Mouse (Mus musculus): ENCODE measurements around the gene Gm17949.
A peak's percentile ranks its signal among the peaks of the same experiment; 100 is the strongest.

The Gm17949 gene

DNA sequence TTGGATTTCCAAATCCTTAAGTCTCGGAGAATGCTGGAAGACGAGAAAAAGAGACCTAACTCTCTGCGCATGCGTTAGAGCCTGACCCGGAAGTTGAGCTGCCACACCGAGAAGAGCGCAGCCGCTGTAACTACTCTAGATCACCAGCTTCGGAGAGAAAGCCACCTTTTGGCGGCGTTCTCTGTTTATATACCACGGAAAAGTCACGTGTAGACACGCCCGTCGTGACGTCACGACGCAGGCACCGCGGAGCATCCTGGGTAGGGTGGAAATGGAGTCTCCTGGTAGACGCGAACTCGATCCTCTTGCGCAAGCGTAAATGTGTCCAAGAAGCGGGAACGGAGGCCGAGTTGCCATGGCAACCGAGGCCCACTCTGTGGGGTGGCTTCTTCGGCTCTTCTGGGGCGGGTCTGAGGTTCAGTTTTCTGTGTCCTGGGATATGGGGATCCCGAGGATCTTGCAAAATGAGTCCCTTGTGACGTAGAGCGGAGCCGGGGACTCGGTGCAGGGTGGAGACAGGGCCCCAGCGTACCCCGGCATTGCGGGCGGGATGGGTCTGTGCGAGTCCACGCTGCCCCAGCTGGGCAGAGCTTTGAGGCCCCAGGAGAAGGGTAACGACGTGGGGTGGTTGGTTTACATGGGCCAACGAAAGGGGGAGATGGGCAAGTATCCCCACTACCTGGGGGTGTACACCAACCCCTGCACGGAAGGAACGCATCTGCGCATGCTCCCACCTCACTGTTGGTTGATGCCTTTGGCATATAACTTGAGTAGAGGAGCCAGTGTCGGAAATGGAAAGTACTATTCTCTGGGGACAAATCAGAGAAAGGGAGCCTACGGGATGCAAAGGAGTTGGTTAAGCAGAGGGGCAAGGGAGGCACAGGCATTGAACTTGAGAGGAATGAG lies at the start of gene Gm17949, which contains the start of gene Gtf2f1:
TSS of gene Gm17949 (plus strand) at position 234 of the 906 bp plus-strand sequence.
TSS of gene Gtf2f1 (minus strand) at position 53 of the 906 bp plus-strand sequence.
- DNase-seq (ENCODE audit: extremely low spot score, low spot score) = peak; percentile 99

DNA sequence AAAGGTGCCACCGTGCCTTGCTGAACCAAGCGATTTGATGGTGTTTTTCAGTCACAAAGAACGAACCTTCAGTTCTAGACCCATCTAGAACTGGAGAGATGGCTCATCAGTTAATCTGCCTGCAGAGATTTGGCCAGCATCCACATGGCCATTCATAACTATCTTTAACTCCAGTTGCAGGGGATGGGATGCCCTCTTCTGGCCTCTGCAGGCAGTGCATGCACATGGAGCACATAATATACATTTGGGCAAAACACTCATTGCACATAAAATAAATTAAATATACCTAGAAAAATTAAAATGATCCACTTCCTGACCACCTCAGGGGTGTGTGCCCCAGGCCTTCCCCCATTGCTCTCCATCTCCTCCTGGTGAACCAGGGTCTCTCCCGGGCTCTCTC lies 49.4 kb upstream of the Gm17949 start:
- DNase-seq (ENCODE audit: extremely low spot score, low spot score) = no peak

DNA sequence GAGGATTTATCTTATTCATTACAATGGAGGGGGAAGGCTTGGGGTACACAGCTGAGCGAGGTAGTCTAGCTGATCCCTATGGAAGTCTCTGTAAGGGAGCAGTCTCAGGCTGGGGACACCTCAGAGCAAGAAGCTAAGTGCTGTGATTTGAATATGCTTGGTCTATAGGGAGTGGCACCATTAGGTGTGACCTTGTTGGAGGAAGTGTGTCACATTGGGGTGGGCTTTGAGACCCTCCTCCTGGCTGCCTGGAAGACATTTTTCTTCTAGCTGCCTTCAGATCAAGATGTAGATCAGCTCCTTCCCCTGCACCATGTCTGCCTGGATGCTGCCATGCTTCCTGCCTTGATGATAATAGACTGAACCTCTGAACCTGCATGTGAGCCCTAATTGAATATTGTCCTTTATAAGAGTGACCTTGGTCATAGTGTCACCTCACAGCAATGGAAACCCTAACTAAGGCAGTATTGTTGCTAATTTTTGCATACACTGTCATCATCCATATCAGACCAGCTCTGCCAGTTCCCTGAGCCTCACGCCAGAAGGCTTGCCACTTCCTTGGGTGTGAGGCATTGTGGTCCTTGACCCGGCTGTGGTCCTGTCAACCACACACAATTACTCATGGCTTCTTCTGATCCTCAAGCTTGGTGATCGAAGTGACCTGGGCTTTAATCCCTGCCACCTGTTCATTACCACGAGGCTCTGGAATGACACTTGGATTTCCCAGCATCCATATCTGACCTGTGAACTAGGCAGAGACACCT lies 48.4 kb upstream of the Gm17949 start:
- DNase-seq (ENCODE audit: extremely low spot score, low spot score) = no peak

DNA sequence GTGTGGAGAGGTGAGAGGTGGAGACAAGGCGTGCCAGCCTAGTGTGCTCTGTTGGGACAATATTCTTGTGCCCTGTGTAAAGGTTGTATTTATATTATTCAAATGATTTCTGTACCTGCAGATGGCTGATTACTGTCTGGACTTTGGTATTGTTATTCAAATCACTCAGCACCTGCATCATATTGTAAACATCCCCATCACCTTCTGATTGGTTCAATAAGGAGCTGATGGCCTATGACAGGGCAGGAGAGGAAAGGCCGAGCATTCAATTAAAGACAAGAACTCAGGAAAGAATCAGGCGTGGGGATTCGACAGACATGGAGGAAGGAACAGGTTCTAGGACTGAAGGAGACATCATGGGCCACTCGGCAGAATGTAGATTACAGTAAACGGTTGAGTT lies 47.6 kb upstream of the Gm17949 start:
- DNase-seq (ENCODE audit: extremely low spot score, low spot score) = no peak

DNA sequence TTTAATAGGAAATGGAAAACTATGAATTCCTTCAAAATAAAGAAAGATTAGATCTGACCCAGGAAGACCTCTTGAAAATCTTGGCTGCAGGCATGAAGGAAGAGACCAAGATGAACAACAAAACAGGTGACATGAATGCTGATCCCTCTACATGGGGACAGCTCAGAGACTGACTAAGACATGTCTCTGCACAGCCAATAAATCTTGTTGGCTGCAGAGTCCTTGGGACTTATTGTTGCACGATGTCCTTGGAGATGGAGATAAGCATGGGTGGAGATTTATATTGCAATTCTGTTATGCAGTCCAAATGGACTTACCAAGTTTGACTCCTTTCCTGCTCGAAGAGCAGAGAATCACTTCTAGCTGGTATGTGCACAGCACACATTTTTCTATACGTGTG lies 41.9 kb upstream of the Gm17949 start:
- no peak for DNase-seq (ENCODE audit: extremely low spot score, low spot score)

DNA sequence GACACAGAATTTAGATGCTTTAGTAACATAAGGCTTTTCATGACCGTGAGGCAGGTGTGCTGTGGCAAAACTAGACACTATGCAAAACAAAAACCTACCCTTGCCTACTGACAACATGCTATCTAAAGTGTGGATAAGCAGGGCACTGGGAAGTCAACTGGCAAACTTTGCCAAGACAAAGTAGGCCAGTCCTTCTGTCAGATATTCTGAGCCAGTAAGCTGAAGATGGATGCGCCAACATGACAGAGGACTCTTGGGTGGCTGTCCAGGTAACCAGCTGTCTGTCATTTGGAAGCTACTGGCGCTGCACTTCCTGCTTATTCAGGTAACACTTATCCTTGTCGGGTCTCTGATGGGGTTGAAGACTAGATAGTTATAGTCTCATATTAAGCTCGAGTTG lies 41.2 kb upstream of the Gm17949 start:
- no peak for DNase-seq (ENCODE audit: extremely low spot score, low spot score)

DNA sequence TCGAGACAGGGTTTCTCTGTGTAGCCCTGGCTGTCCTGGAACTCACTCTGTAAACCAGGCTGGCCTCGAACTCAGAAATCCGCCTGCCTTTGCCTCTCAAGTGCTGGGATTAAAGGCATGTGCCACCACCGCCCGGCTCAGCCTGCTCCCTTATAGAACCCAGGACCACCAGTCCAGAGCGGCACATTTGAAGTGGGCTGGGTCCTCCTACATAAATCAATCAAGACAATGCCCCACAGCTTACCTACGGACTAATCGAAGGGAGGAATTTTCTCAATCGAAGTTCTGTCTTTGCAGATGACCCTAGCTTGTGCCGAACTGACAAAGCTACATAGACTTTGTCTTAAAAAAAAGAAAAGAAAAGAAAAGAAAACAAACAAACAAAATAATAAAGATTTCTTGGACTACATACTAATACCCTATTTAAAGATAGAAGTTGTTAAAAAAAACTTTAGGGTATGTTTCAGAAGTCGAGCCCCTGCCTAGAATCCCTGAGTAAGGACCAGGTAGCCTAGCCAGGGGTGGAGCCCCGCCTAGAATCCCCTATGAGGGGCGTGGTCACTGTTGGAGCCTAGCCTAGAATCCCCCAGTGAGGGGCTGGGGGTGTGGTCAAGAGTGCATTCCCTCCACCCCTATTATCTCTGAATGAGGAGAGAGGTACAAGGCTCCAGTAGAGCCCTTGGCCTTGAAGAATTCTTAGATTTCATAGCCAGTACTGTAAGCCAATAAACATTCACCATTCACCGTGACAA lies 37.1 kb upstream of the Gm17949 start:
- DNase-seq (ENCODE audit: extremely low spot score, low spot score) = no peak

DNA sequence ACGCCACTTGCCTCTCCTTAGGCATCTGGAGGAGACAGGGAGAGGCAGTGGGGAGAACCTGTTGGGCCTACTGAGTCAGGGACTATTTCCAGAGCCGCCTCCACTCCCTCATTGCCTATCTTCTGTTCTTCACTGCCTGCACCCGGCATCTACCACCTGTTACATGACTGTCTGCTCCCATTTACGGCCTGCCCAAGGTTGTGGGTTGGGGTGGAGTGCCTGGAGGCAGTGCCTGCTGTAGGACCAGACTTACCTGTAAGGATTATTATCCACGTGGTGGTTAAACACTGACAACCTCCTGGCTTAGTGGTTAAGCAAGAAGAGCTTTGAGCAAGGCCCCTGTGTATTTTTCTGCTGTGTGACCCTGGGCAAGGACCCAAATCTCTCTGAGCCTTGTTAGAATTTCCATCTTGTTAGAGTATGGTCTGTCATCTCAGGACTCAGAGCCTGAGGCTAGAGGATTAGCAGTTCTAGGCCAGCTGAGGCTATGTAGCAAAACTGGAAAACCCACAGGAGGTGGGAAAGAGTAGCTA lies 36.5 kb upstream of the Gm17949 start:
- DNase-seq (ENCODE audit: extremely low spot score, low spot score) = no peak

DNA sequence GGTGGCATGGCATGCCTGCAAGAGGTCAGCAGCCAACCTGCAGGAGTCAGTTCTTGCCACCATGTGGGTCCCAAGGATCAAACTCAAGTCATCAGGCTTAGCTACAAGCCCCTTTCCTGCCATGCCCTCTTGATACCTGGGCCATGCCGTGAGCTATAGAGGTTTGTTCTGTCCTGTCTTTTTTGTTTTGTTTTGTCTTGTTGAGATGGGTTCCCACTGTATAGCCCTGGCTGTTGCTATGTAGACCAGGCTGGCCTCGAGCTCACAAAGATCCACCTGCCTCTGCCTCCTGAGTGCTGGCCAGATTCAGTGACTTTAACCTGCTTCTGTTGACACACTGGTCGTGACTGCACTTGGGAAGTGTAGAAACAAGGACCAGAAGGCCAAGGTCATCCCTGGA lies 35.9 kb upstream of the Gm17949 start:
- no peak for DNase-seq (ENCODE audit: extremely low spot score, low spot score)

DNA sequence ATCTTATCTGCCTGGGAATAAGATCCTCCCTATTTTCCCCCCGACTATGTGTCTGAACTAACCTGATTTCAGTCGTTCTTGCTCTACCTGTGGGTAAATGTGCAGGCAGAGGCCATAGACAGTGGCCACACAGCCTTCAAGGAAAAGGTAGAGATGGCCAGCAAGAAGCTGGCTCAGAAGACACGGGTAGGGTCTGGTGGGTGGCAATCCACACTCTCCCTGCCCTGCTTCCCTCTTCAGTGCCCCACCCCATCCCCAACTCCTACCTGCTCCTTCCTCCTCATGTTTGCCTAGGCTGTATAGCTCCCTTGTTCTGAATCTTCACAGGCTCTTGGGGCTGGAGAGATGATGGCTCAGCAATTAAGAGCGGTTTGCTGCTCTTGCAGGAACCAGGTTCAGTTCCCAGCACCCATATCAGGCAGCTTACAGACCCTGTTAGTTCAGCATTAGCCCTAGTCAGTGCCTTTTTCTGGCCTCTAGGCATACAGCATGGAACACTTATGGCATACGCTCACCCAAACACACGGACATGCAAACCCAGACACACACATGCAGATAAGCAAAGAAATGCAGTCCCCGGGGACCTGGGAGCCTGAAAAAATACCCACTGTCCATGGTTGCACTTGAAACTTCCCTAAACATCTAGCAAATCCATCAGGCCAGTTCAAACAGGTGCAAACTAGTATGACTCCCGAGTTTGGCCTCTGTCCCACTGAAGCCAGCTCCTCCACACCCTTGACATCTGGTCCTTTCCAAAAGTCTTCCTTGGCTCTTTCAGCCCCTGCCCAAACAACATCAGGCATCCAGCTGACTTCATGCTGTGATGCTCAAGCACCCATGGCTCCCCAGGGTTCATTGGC lies 34.5 kb upstream of the Gm17949 start:
- no peak for DNase-seq (ENCODE audit: extremely low spot score, low spot score)

DNA sequence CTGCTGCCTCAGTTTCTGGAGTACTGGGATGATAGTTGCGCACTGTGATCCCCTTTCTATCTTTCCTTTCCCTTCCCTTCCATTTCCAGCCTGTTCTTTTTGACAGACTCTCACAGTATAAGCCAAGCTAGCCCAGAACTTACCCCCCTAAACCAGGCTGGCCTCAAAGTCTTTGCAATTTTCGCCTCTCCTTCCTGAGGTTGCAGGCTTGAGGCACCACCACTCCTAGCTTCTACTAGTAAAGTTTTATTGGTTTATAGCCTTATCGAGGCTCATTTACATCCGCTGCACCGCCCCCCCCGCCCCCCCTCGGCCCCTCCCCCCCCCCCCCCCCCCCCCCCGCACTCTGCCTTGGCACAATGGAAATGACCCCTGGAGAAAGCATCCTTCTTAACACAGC lies 31.7 kb upstream of the Gm17949 start:
- DNase-seq (ENCODE audit: extremely low spot score, low spot score) = no peak

DNA sequence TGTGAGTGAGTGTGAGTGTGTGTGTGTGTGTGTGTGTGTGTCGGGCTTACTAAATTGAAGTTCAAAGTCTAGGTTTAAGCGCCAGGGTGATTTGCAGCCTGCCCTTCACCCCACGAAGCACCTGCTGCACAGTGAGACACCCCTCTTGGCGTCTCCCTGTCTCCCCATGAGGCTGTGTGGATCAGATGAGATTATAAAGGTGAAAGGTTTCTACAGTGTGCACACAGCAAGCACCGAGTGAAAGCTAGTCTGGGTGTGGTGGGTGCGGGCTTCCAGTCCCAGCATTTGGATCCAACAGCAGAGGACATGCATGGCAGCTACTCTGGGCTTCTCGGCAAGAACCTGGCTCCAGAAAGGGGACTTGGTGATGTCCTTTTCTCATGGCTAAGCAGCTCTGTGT lies 30.2 kb upstream of the Gm17949 start:
- no peak for DNase-seq (ENCODE audit: extremely low spot score, low spot score)

DNA sequence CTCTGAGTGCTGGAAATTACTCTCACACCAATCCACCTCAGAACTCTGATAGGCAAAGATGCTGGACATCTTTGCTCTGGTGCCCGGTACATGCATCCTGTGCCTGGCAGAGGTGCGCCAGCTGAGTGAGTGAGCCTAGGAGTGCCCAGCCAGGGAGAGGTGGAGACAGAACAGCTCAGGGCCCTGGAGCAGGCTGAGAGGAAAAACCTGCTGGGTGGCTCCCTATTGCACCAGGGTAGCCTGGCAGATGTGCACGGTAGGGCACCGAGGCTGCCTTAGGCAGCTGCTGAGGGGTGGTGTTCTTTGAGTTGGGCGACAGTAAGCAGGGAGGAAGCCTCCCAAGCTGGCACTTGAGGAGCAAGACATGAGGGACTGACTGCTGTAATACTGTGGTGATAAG lies 29.3 kb upstream of the Gm17949 start, which contains the start of gene Acer1:
TSS of gene Acer1 (minus strand) at position 114 of the 400 bp plus-strand sequence.
- DNase-seq (ENCODE audit: extremely low spot score, low spot score) = no peak

DNA sequence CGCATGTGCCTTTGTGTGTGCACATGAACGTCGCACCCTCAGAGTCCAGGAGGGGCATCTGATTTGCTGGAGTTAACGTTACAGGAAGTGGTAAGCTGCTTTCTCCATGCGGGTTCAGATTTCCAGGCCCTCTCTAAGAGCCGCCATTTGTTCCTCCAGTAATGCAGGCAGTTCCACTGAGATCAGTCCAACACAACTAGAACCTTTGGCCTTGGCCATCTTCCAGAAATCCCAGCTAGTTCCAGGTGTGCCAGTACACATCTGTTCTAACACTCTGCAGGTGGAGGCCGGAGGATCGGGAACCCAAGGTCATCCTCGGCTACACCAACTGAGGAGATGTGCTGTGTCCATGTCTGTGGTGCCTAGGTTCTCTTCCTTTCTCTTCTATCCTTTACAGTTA lies 26.4 kb upstream of the Gm17949 start:
- no peak for DNase-seq (ENCODE audit: extremely low spot score, low spot score)

DNA sequence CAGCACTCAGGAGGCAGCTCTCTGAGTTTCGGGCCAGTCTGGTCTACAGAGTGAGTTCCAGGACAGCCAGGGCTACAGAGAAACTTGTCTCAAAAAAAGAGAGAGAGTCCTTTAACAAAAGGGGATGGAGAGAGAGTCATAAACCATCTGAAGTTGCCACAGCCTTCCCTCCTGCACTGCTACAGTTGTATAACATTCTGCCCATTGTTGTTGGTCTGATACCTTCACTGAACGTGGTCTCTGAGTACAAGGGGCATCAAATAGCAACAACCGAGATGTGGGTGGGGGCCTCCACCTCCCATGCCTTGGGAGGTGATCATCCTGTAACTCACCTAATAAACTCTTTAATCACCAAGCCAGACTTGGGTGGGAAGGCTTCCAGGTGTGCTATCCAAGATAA lies 25.6 kb upstream of the Gm17949 start:
- no peak for DNase-seq (ENCODE audit: extremely low spot score, low spot score)

DNA sequence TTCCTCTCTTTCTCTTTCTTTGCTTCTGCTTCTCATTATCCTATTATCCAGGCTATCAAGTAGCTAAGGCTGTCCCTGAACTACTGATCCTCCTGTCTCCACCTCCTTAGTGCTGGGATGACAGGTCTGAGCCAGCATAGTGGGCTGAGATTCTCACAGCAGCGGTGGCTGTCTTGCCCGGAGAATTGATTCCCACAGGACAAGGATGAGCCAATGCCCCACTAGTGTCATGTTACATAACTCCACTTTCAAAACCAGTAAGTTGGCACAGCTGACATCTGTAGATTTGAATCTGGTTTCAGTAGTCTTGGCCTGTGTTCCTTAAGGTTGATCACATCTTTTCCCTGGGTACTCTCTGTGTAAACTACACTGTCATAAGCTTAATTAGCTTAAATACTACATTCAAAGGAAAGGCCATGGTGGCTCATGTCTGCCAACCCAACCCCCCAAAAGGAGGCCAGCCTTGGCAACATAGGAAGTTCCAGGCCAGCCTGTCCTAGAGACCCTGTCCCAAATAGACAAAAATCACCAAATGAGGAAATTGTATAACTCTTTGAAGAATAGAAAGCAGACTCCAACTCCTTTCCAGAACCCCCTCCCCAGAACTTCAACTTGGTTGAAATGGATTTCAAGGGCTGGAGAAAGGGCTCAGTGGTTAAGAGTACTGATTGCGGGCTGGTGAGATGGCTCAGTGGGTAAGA lies 25.0 kb upstream of the Gm17949 start:
- no peak for DNase-seq (ENCODE audit: extremely low spot score, low spot score)

DNA sequence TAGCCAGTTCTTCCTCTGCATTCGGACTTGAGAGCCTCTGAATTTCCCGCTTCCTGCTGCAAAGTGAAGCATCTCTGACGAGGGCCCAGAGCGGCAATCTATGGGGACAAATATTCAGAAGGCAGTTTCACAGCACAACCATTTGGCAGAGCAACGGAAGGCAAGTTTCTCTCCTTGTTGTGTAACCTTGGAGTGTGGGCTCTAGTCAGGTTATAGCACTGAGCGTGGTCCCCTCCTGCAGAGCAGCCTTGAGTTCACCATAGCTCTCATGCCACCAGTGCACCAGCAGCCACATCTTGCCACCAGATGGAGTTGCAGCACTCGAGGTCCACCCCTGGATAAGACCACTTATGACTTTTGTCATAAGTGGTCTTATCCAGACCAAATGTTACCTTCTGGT lies 22.8 kb upstream of the Gm17949 start:
- no peak for DNase-seq (ENCODE audit: extremely low spot score, low spot score)

DNA sequence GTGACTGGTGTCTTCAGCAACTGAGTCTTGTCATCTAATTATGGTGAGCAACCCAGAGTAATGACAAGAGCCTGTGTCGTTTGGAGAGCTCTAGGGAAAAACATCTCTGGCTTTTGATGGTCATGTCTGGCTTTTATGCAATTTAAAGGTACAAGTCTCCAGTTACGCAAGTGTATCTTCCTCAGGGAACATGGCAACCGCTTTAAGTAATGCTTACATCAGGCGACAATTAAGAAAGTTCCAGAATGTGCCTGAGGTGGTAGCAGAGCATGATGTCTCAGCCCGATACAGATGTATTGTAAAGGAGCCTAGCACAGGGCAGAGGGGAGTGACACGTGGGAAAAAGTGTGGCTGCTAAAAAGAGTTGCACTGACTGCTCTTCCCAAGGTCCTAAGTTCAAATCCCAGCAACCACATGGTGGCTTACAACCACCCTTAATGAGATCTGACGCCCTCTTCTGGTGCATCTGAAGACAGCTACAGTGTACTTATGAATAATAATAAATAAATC lies 22.3 kb upstream of the Gm17949 start:
- no peak for DNase-seq (ENCODE audit: extremely low spot score, low spot score)

DNA sequence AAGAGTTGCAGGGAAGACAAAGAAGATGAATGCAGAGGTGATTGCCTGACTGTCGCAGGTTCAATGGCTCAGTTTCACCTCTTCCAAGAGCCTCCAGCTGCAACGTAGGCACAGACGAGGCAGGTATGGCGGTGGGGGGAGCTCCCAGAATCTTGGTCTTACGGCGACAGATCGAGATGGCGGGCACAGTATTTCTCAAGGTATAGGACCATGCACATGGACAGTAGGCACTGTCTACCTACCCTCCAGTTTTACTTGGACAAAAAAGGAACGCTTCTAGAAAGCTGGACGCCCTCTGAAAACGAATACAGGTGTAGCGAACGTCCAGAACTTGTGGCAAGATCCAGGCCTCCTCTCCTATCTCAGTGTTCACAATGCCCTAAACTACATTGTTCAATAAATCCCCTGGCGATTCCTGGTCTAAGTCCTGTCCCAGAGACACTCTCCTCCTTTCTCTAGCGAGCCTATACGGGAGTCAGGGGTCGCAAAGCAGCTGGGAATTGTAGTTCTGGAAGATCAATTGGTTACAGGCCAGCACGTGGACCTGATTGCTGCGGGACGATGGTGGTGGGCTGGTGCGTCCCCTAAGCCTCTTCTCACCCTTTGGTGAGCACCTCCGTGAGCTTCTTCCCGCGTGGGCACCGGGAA lies 21.7 kb upstream of the Gm17949 start:
- no peak for DNase-seq (ENCODE audit: extremely low spot score, low spot score)
